Mouse (Mus musculus) hematopoietic stem cell, adult 5-6 weeks (primary cell): ENCODE data around the gene Pvr. TPM values are rescaled to one million over a fixed set of nuclear protein-coding genes. Genes with fewer than 3 reads are reported as not detected.
A peak's percentile ranks its signal among the peaks of the same experiment; 100 is the strongest.

Experiments
- ATAC-seq, 2 experiments: fragments of 125-278 bp in 1 of 2; replicated peaks in 1 of 2; 2 replicates each; pipeline ENCODE4 v1.8.0; 2016 to 2017; ENCODE audit warnings: inconsistent platforms in 2 of 2, mild to moderate bottlenecking in 2 of 2, moderate number of reproducible peaks in 2 of 2, low read depth in 1 of 2, moderate TSS enrichment in 1 of 2; ENCODE audit not compliant: low FRiP score in 2 of 2, poor library complexity in 2 of 2, severe bottlenecking in 2 of 2, insufficient read depth in 1 of 2, low TSS enrichment in 1 of 2
- total RNA-seq: library from RNA; stranded (forward); fragments of 172-1452, 232-1000 nt; gene quantifications from 2 replicates; pipeline ENCODE4 v1.2.3, GENCODE M21; 2017

Gene Pvr
- total RNA-seq, 1 experiment from 2014 or later: 13.4 TPM

GRCm38 (mm10) chr7:19910421-19911291 is 10.3 kb downstream of the Pvr start:
- ATAC-seq: peak; percentile 67 to 92

GRCm38 (mm10) chr7:19889881-19890280 is 31.1 kb downstream of the Pvr start:
- peak; percentile 30 to 62; a peak in 1 of 4 replicates for ATAC-seq

GRCm38 (mm10) chr7:19887849-19888248 is 33.1 kb downstream of the Pvr start, which contains the start of gene Ceacam19:
Gene Ceacam19, minus strand, starts transcription at chr7:19887965.
- no peak for ATAC-seq

- ATAC-seq: no peak
These were observed 40.2 kb downstream of the Pvr start for GRCm38 (mm10) chr7:19880754-19881153.

GRCm38 (mm10) chr7:19876781-19877425 is 44.1 kb downstream of the Pvr start:
- peak; percentile 39 to 53; a peak in 3 of 4 replicates for ATAC-seq

- ATAC-seq: peak; percentile 26 to 60; a peak in 3 of 4 replicates
These were observed 44.8 kb downstream of the Pvr start for GRCm38 (mm10) chr7:19875948-19876682.

- no peak for ATAC-seq
These were observed 48.9 kb downstream of the Pvr start for GRCm38 (mm10) chr7:19871943-19872601.

GRCm38 (mm10) chr7:19871137-19871621 is 49.8 kb downstream of the Pvr start:
- ATAC-seq: peak; percentile 88 to 93

GRCm38 (mm10) chr7:19867751-19868399 is 53.1 kb downstream of the Pvr start:
- ATAC-seq: no peak

GRCm38 (mm10) chr7:19866490-19866889 is 54.5 kb downstream of the Pvr start:
- no peak for ATAC-seq

GRCm38 (mm10) chr7:19865246-19866036 is 55.5 kb downstream of the Pvr start:
- no peak for ATAC-seq

GRCm38 (mm10) chr7:19864241-19864640 is 56.7 kb downstream of the Pvr start:
- ATAC-seq: no peak

- ATAC-seq: no peak
These were observed 59.8 kb downstream of the Pvr start, which contains the start of gene Ceacam16 for GRCm38 (mm10) chr7:19861199-19861598. Gene Ceacam16, minus strand, starts transcription at chr7:19861299.

- ATAC-seq: peak in 1 of 2 experiments; percentile 27; a peak in 1 of 4 replicates
These were observed 61.2 kb downstream of the Pvr start for GRCm38 (mm10) chr7:19859740-19860139.

- ATAC-seq: no peak
These were observed 64.7 kb downstream of the Pvr start for GRCm38 (mm10) chr7:19856283-19856682.

- no peak for ATAC-seq
These were observed 65.3 kb downstream of the Pvr start for GRCm38 (mm10) chr7:19855663-19856062.
